Mouse (Mus musculus) hindbrain, postnatal 0 days (tissue): ENCODE measurements at regions not wholly inside any gene's neighbourhood (a gene's known extent, or its start where the extent isn't known, plus 50 kb on each side); places are given as distances from the start of the nearest gene placed in this dataset.

Experiments
- ATAC-seq: fragments of 200-750 bp; cut with Nextera tagmentation; 2 replicates; pipeline ENCODE4 v1.8.0; 2017; ENCODE audit warnings: mild to moderate bottlenecking, moderate TSS enrichment, moderate library complexity
- DNase-seq: peaks from one replicate; pipeline ENCODE4 v3.0.0-alpha.2; 2015; ENCODE audit warnings: low spot score
- H3K27ac ChIP-seq: fragments of 300-500 bp; sonication (generic); 2 replicates; pipeline ENCODE4 v1.5.1; 2014; ENCODE audit warnings: mild to moderate bottlenecking
- H3K27me3 ChIP-seq: fragments of 300-500 bp; sonication (generic); 2 replicates; pipeline ENCODE4 v1.6.1; 2014; ENCODE audit warnings: low read length, mixed read lengths; ENCODE audit not compliant: insufficient read depth
- H3K36me3 ChIP-seq: fragments of 300-500 bp; sonication (generic); 2 replicates; pipeline ENCODE4 v1.6.1; 2014; ENCODE audit warnings: low read length, mixed read lengths; ENCODE audit not compliant: insufficient read depth
- H3K4me1 ChIP-seq: fragments of 300-500 bp; sonication (generic); 2 replicates; pipeline ENCODE4 v1.6.1; 2014; ENCODE audit warnings: antibody characterized with exemption, low read length, mixed read lengths; ENCODE audit not compliant: insufficient read depth
- H3K4me2 ChIP-seq: fragments of 300-500 bp; sonication (generic); 2 replicates; pipeline ENCODE4 v1.6.1; 2014; ENCODE audit warnings: low read depth, mild to moderate bottlenecking, low read length, moderate library complexity, mixed read lengths
- H3K4me3 ChIP-seq: fragments of 300-500 bp; sonication (generic); 2 replicates; pipeline ENCODE4 v1.5.1; 2014; ENCODE audit warnings: low read length
- H3K9ac ChIP-seq: fragments of 300-500 bp; sonication (generic); replicated peaks from 2 replicates; pipeline ENCODE4 v1.6.1; 2014; ENCODE audit warnings: mild to moderate bottlenecking, low read length, moderate library complexity, mixed read lengths
- H3K9me3 ChIP-seq: fragments of 300-500 bp; sonication (generic); 2 replicates; pipeline ENCODE4 v1.6.1; 2016; ENCODE audit warnings: low read length, mixed read lengths
- CTCF ChIP-seq: IDR thresholded peaks from 2 replicates; pipeline ENCODE4 v1.5.1; 2016; ENCODE audit warnings: antibody characterized with exemption, control low read depth, low read depth
- WGBS: fragments of 180-500 bp; shearing (Covaris S2); extraction: QIAGEN DNeasy Blood & Tissue Kit; methylation state at CpG from one replicate; pipeline ENCODE4 v1.1.7; 2014; 5-methylcytosine and 5-hydroxymethylcytosine counted together

GRCm38 (mm10) chr2:79193851-79194250 lies 61.4 kb upstream of the Itga4 start:
- 76% methylated on average over 1 of the region's 1 CpGs for WGBS
- no peak for ATAC-seq
- Histone ChIP-seq H3K4me3 (no peak overlapping the region), H3K9me3 (no peaks in the 10 kb centered on the region), H3K27me3 (no peaks in the 10 kb centered on the region), H3K36me3 (no peaks in the 10 kb centered on the region), H3K4me1 (no peaks in the 10 kb centered on the region), H3K27ac (no peak overlapping the region), H3K9ac (no peak overlapping the region), H3K4me2 (no peak overlapping the region)
- TF ChIP-seq CTCF, result no peak
- DNase-seq, result no peak

- Histone ChIP-seq H3K4me2 (no peak overlapping the region), H3K4me1 (no peaks in the 10 kb centered on the region), H3K36me3 (no peaks in the 10 kb centered on the region), H3K9me3 (no peaks in the 10 kb centered on the region), H3K27ac (no peak overlapping the region), H3K27me3 (no peaks in the 10 kb centered on the region), H3K9ac (no peak overlapping the region), H3K4me3 (no peak overlapping the region)
- ATAC-seq (no peak), DNase-seq (no peak)
- no peak for TF ChIP-seq CTCF
- WGBS, result 68% methylated on average over 6 of the region's 6 CpGs
Observed at GRCm38 (mm10) chr2:79201677-79202076, 53.5 kb upstream of the Itga4 start.
